Mouse (Mus musculus): ENCODE results near the gene Frmd5. TPM values are rescaled to one million over a fixed set of nuclear protein-coding genes. Genes with fewer than 3 reads are reported as not detected.

Frmd5 gene
- total RNA-seq, 2 experiments from 2014 or later: 0.78 to 0.95 TPM

Other genes starting within 250 kb of the Frmd5 start
- 10 to 100 TPM; 32.7 to 38.7 TPM for gene Casc4, start 59.9 kb upstream of the Frmd5 start, total RNA-seq (2021)
- gene Ctdspl2, start 148.9 kb upstream of the Frmd5 start, total RNA-seq (2021): 10 to 100 TPM; 17.7 to 26.0 TPM
- under 1 TPM; 0.11 to 0.19 TPM for gene Mageb3, start 149.0 kb upstream of the Frmd5 start, total RNA-seq (2021)
- 10 to 100 TPM; 18.0 to 19.4 TPM for gene Eif3j1, start 221.5 kb upstream of the Frmd5 start, total RNA-seq (2021)

Measured in gastrocnemius, postnatal 10 days (tissue).